Mouse (Mus musculus): ENCODE measurements at regions not wholly inside any gene's neighbourhood (a gene's known extent, or its start where the extent isn't known, plus 50 kb on each side); places are given as distances from the start of the nearest gene placed in this dataset.

DNA sequence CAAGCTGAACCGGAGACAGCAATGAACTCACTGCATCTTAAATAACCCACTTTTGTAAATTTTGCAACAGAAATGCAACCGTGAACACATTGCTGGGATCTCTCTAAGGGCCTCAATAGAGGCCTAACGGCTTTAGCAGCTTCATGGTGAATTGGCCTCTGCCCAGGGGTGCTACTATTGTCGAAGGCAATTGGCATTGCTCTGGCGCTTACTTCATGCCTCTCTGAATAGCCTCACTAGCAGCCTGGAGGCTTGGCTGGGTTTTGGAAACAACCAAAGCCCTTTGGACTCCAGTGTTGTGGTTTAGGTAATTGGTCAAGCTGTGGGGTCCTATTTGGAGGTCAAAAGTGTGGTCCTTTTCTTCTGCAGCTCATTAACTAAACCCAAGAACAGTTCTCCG, 382.3 kb downstream of the Mllt3 start:
- TF ChIP-seq CHD1 (IDR thresholded peaks at IDR 0.05; ENCODE audit: low read depth, low read length), result no peak
- no peak for TF ChIP-seq EP300 (IDR thresholded peaks at IDR 0.05; ENCODE audit: low read length)
- no peak for TF ChIP-seq CTCF (conservative IDR thresholded peaks at IDR 0.05 in 1 of 2, IDR thresholded peaks at IDR 0.05 in 1 of 2; ENCODE audit: low read depth in 2 of 2, low read length in 2 of 2)
- TF ChIP-seq ZKSCAN1 (IDR thresholded peaks at IDR 0.05; ENCODE audit: borderline replicate concordance, low read depth, low read length), result no peak
- TF ChIP-seq POLR2A (IDR thresholded peaks at IDR 0.05; ENCODE audit: low read depth, low read length), result no peak
- no peak for TF ChIP-seq NRF1 (IDR thresholded peaks at IDR 0.05; ENCODE audit: low read depth, low read length)
- no peak for TF ChIP-seq ZNF384 (IDR thresholded peaks at IDR 0.05; ENCODE audit: low read depth, low read length)
- TF ChIP-seq CHD2 (IDR thresholded peaks at IDR 0.05; ENCODE audit: low read length), result no peak
- TF ChIP-seq POLR2AphosphoS2 (IDR thresholded peaks at IDR 0.05; ENCODE audit: low read depth, low read length), result no peak
- TF ChIP-seq JUND (conservative IDR thresholded peaks at IDR 0.05; ENCODE audit: low read depth, low read length), result no peak
- TF ChIP-seq ZC3H11A (IDR thresholded peaks at IDR 0.05; ENCODE audit: low read depth, low read length), result no peak
- TF ChIP-seq RCOR1 (conservative IDR thresholded peaks at IDR 0.05; ENCODE audit: low read depth, low read length), result no peak
